Mouse (Mus musculus): ENCODE measurements around the gene Hlcs. TPM values are rescaled to one million over a fixed set of nuclear protein-coding genes. Genes with fewer than 3 reads are reported as not detected.

The Hlcs gene
- polyA plus RNA-seq, 1 experiment = 7.8 TPM

DNA sequence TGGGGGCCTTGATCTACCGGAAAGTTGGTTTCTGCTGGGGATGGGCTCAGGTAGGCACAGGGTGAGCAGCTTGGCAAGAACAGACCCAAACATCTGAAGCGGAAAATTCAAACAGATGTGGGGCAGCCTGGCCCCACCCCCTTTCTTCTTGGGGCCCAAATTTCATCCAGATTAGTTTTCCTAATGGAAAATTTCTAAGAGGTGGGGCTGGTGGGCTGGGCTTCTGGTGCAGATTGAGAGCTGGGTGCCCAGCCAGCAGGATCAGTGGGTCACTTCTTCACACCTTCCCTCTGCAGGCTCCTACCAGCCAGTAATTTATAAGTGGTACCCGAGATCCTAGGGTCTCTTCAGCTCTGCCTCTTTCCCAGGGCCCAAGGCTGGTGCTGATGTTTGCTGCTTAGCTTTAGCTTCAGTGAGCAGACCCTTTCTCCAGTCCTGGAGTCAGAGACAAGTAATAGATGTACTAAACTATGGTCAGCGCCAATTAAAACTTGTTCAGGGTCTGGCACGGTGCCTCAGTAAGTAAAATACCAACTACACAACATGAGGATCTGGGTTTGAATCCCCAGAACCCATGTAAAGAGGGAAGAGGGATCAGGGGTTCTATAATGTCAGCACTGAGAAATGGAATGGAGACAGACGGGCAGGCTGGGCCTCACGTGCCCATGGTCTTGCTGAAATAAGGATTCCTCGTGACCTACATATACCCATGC, 231.2 kb downstream of the Hlcs start:
- no peak for DNase-seq
- no peak for TF ChIP-seq POLR2A (IDR thresholded peaks at IDR 0.05; ENCODE audit: control insufficient read depth, extremely low read depth, insufficient read depth, low read length, poor library complexity)
- no peak for TF ChIP-seq CTCF (IDR thresholded peaks at IDR 0.05; ENCODE audit: borderline replicate concordance, control insufficient read depth, extremely low read depth, insufficient read depth, low read length, poor library complexity)
- no peaks in the 10 kb centered on the region for H3K36me3 ChIP-seq (ENCODE audit: control insufficient read depth, insufficient read depth, low read length)
- H3K27ac ChIP-seq (ENCODE audit: control insufficient read depth, insufficient read depth, low read length) = no peak overlapping the region
- H3K4me3 ChIP-seq (ENCODE audit: control insufficient read depth, insufficient read depth, low read length) = no peak overlapping the region
- peaks cover 72% of the 10 kb centered on the region for H3K27me3 ChIP-seq (ENCODE audit: control insufficient read depth, insufficient read depth, low read length)
- 24% methylated on average over 8 of the region's 8 CpGs for WGBS
- peaks cover 6% of the 10 kb centered on the region for H3K4me1 ChIP-seq (replicated peaks; ENCODE audit: control insufficient read depth, insufficient read depth, low read length)

DNA sequence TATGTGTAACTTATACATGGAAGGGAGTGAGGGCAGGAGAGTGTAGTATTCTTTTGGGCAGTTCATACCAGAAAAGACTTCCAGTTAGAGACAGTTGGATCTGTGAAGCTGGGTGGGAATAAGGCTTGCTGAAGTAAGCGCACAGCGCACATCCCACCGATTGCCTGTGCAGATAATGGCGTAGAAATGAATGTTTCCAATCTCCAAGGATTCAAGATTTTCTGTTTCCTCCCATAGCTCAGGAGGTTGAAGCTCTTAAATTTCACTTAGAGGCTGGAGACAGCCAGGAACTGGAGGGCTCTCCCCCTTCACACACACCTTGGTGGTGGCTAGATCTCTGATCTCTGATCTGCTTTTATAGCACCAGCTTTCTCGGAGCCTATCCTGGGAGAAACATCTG, 231.8 kb downstream of the Hlcs start:
- peaks cover 6% of the 10 kb centered on the region for H3K4me1 ChIP-seq (replicated peaks; ENCODE audit: control insufficient read depth, insufficient read depth, low read length)
- H3K27ac ChIP-seq (ENCODE audit: control insufficient read depth, insufficient read depth, low read length) = no peak overlapping the region
- no peak overlapping the region for H3K4me3 ChIP-seq (ENCODE audit: control insufficient read depth, insufficient read depth, low read length)
- DNase-seq = no peak
- peaks cover 66% of the 10 kb centered on the region for H3K27me3 ChIP-seq (ENCODE audit: control insufficient read depth, insufficient read depth, low read length)
- H3K36me3 ChIP-seq (ENCODE audit: control insufficient read depth, insufficient read depth, low read length) = no peaks in the 10 kb centered on the region
- no peak for TF ChIP-seq CTCF (IDR thresholded peaks at IDR 0.05; ENCODE audit: borderline replicate concordance, control insufficient read depth, extremely low read depth, insufficient read depth, low read length, poor library complexity)
- no peak for TF ChIP-seq POLR2A (IDR thresholded peaks at IDR 0.05; ENCODE audit: control insufficient read depth, extremely low read depth, insufficient read depth, low read length, poor library complexity)
- WGBS = 31% methylated on average over 5 of the region's 5 CpGs

DNA sequence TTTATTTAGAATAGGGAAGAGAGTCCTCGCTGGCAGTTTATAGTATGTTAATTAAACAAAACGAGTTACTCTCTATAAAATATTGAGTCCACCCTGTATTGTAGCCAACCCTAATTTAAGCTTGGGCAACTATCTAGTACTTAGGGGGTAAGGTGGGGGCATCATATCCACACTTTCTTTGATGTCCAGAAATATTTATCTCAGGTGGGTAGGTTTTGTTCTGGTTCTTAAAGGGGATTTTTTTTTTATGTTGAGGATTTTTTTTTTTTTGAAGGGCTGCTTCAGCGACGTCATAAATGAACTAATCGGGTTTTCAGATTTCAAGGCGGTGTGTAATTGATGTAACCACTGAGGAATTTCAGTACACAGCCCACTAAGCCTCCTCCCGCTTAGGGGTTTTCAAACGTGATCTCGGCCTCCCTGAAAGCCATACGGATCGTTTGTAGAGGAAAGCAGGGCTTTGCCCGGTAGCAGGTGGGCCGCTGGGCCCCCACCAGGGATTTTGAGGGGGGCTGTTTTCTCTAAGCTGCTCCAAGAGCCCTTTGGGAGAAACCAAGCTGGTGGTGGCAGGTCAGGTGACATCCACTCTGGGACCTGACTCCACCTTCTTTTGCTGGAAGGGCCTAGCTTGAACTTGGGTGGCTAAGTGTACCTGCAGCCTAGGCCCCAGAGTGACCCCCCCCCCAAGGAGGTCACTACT, 233.4 kb downstream of the Hlcs start:
- H3K4me1 ChIP-seq (replicated peaks; ENCODE audit: control insufficient read depth, insufficient read depth, low read length) = peaks cover 2% of the 10 kb centered on the region; the same call in 1 of the 2 replicates
- 11% methylated on average over 13 of the region's 13 CpGs for WGBS
- TF ChIP-seq POLR2A (IDR thresholded peaks at IDR 0.05; ENCODE audit: control insufficient read depth, extremely low read depth, insufficient read depth, low read length, poor library complexity) = no peak
- TF ChIP-seq CTCF (IDR thresholded peaks at IDR 0.05; ENCODE audit: borderline replicate concordance, control insufficient read depth, extremely low read depth, insufficient read depth, low read length, poor library complexity) = no peak
- H3K27ac ChIP-seq (ENCODE audit: control insufficient read depth, insufficient read depth, low read length) = no peak overlapping the region
- no peak for DNase-seq
- H3K27me3 ChIP-seq (ENCODE audit: control insufficient read depth, insufficient read depth, low read length) = peaks cover 54% of the 10 kb centered on the region
- H3K36me3 ChIP-seq (ENCODE audit: control insufficient read depth, insufficient read depth, low read length) = no peaks in the 10 kb centered on the region
- no peak overlapping the region for H3K4me3 ChIP-seq (ENCODE audit: control insufficient read depth, insufficient read depth, low read length)

DNA sequence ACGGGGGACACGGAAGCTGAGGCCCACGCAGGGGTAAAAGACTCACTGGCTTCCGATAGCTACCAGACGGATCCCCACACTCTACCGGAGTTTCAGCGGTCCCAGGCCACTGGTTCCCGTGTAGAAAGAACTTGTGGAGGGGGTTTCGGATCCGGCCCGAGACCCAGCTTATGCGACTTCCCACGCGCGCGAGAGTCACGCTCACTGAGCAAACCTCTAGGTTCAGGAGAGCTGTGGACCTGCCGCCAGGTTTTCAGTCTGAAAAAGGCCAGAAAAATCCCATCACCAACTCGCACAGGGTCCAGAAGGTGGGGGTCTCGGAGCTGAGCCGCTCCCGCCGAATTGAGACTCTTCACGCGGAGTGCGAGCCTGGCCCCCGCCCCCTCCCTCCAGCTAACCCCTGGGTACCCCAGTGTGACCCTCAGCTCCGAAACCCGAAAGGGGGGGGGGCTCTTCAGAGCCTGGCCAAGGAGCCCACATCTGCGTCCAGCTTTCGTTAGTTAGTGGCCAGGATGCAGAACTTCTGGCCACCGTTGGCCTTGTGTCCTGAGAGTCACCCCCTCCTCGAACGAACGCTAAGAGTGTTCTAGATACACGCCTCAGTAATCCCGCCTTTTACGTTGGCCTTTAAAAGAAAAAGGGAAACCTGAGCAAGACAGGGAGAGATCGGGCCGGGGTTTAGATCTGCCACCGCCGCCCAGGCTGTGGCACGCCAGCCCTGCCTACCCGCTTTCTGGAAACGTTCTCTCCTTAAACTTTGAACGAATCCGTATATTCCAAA, 234.1 kb downstream of the Hlcs start:
- Histone ChIP-seq H3K27me3 (ENCODE audit: control insufficient read depth, insufficient read depth, low read length) (peaks cover 47% of the 10 kb centered on the region), H3K36me3 (ENCODE audit: control insufficient read depth, insufficient read depth, low read length) (no peaks in the 10 kb centered on the region), H3K4me1 (replicated peaks; ENCODE audit: control insufficient read depth, insufficient read depth, low read length) (no peaks in the 10 kb centered on the region; the same call in 1 of the 2 replicates), H3K27ac (ENCODE audit: control insufficient read depth, insufficient read depth, low read length) (no peak overlapping the region), H3K4me3 (ENCODE audit: control insufficient read depth, insufficient read depth, low read length) (no peak overlapping the region)
- WGBS = 6% methylated on average over 47 of the region's 47 CpGs
- no peak for DNase-seq
- TF ChIP-seq POLR2A (IDR thresholded peaks at IDR 0.05; ENCODE audit: control insufficient read depth, extremely low read depth, insufficient read depth, low read length, poor library complexity) = no peak
- no peak for TF ChIP-seq CTCF (IDR thresholded peaks at IDR 0.05; ENCODE audit: borderline replicate concordance, control insufficient read depth, extremely low read depth, insufficient read depth, low read length, poor library complexity)

Other genes starting within 250 kb of the Hlcs start
- gene Sim2, start 228.6 kb downstream of the Hlcs start, polyA plus RNA-seq (2012; rRNA removed) = 0.07 and 0.09 TPM in 2 replicates
- gene Ripply3, start 14.8 kb upstream of the Hlcs start, polyA plus RNA-seq (2012; rRNA removed) = 1.3 and 1.6 TPM in 2 replicates
- gene Ttc3, start 57.0 kb upstream of the Hlcs start, polyA plus RNA-seq (2012; rRNA removed) = 63.6 and 72.1 TPM in 2 replicates
- 17.6 and 23.2 TPM in 2 replicates for gene Pigp, start 58.3 kb upstream of the Hlcs start, polyA plus RNA-seq (2012; rRNA removed)
- gene Vps26c, start 213.3 kb upstream of the Hlcs start, polyA plus RNA-seq (2012; rRNA removed) = 40.2 and 44.9 TPM in 2 replicates

Measured in thymus, adult 2 months (tissue).